Mouse (Mus musculus) skeletal muscle tissue, adult 2 months (tissue): Measurements from ENCODE around the gene Mark2.
A peak's percentile ranks its signal among the peaks of the same experiment; 100 is the strongest.

Experiments
- DNase-seq: peaks from one replicate; pipeline ENCODE4 v3.0.0-alpha.2; 2012; ENCODE audit warnings: low read depth, low spot score

The Mark2 gene

DNA sequence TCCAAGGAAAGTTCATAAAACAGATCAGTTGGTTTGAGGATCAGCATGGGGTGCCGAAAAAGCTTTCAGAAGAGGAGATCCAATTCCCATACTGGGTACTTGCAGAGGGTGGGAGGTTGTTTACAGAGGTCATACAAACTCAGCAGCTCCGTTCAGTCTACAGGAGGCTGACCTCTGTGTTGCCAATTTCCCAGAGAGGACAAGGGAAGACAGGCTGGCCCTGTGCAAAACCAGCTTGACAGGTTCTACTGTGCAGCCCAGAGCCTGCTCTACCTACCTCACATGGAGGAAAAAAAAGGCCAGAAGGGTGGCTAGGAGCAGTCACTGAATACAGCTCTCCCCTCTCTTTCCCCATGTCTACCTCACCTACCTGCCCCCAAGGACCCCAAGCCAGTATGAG is 7.6 kb downstream of the Mark2 start:
- no peak for DNase-seq

- no peak for DNase-seq
These were observed 20.3 kb downstream of the Mark2 start for GRCm38 (mm10) chr19:7321391-7321790.

- no peak for DNase-seq
These were observed 21.5 kb downstream of the Mark2 start for GRCm38 (mm10) chr19:7320181-7320580.

- DNase-seq: no peak
These were observed 23.9 kb downstream of the Mark2 start for GRCm38 (mm10) chr19:7317716-7318115.

DNA sequence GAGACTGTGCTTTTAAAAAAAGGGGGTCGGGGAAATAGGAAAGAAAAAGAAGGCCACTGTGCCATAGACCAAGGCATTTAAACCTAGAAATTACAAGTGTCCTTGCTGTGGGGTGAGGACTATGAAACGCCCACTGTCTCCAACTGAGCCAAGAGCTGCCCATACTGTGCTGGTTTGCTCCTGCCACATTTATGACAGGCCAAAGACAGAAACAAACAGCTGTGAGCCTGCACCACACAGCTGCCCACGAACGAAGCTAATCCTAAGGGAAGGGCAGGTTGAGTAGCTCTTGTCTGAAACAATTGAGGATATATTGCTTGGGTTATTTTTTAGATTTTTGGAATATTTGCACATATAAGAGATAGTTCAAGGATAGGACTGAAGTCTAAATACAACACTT is 24.8 kb downstream of the Mark2 start:
- no peak for DNase-seq

DNA sequence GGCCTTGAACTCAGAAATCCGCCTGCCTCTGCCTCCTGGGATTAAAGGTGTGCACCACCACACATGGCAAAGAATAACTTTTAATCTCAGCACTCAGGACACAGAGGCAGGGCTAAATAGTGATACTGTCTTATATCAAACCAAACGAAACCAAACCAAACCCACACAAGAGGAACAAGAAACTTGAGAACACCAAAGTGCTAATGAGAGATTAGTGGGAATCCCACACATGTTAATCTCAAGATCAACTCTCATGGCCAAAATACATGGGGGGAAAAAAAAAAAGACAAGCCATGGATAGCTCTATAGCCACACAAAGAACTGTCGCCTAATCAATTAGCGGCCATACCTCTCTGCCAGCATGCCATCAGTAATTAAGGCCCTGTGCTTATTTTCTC is 26.1 kb downstream of the Mark2 start:
- no peak for DNase-seq

GRCm38 (mm10) chr19:7314976-7315586 is 26.6 kb downstream of the Mark2 start:
- DNase-seq: no peak

GRCm38 (mm10) chr19:7313660-7314059 is 28.0 kb downstream of the Mark2 start:
- DNase-seq: no peak

DNA sequence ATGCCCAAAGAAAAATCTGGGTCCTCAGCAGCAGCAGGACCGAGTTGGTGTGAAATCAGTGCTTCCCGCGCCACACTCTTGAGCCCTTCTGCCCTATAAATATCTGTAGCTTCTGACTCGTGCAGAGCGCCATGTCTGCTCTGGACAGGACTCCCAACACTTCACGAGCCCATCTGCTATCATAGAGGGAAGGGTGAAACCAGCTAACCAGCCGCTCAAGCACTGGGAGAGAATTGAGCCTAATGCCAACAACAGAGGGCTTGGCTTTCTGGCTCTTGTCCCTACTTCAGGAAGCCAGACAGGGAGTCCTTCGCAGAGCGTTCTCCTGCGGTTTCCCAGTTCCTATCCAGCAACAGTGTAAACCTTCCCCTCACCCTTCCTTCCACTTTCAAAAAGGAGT is 30.4 kb downstream of the Mark2 start:
- DNase-seq: no peak

DNA sequence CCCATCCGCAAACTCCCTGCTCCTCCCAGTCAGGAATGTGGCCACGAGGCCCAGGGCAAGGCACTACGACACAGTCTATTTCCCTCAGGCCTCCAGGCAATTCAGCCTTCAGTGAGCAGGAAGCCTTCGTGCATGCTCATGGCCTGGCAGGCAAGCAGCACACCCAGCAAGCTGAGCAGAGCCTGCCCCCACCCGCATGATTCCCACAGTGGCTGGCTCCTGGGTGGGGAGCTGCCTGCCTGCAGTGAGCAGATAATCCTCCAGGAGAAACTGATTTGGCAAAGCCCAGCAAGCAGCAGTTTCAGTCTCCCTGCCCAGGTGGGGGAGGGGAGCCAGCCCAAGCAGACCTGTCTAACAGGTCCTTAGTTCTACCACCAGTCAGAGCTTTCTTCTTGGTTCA is 31.0 kb downstream of the Mark2 start:
- peak; percentile 45 for DNase-seq

- DNase-seq: no peak
These were observed 31.8 kb downstream of the Mark2 start for GRCm38 (mm10) chr19:7309738-7310330.

DNA sequence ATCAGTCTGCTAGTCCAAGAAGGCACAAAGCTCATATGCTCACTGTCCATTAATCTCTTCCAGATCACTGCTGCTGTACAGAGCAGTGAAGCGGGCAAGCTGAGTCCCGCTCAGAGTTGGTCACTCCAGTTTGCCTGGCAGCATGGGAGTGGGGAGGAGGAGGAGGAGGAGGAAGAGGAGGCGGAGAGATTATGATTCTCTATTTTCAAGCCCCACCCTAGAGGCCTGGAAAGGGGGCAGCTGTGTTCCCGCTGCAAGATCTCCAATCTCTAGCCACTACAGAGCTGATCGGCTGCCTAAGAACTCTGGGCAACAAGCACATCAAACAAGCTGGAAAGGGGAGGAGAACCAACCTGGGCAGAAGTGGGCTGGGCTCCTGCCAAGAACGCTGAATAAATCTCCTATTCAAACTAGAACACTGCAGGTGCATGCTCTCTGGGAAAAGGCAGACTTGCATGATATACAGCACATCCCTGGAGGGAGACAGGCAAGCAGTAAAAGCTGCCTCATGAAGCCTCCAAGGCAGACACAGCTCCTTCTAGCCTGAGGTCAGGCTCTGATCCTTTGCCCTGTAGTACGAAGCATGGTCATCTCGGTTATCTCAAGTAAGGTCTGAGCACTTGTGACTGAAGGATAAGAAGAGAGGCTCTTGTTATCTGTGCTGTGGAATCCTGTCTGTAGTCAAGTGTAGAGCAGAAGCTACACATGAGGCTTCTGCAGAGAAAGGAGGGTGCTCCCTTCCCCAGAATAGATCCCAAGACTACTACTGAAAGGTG is 33.5 kb downstream of the Mark2 start:
- DNase-seq: no peak

GRCm38 (mm10) chr19:7306968-7307367 is 34.7 kb downstream of the Mark2 start:
- DNase-seq: peak; percentile 91

DNA sequence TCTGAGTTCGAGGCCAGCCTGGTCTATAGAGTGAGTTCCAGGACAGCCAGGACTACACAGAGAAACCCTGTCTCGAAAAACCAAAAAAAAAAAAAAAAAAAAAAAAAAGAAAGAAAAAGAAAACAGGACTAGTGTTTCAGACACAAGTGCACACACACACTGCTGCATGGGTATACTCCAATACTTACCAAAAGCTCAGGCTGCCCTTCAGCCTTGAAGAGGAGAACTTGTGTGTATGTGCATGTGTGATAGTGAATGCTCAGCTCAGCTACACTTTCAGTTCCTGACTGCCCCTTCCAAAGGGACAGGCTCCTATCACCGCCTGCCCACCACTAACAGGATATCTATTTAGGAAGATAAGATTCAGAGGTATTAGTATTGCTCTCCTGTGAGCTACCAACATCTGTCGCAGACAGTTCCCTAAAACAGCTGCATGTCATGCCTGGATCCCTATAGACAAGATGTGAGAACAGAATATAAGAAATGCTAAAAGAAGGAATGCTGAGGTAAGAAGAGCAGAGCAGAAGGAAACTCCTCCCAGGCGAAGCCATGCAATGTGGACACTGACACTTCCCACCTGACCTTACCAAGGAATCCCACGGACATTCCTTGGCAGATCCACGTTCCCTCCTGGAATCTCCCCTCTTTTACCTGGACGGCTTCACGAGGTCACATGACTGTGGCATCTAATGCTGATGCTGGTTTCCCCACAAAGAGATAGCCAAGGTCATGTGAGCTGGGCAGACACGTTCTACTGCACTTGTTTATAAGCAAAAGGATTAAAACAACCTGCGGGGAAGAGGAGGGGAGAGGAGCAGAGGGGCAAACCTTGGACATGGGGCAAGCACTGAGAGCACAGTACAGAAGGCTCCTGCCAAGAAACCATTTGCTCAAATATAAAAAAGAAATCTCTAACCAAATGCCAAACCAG is 36.0 kb downstream of the Mark2 start:
- no peak for DNase-seq

DNA sequence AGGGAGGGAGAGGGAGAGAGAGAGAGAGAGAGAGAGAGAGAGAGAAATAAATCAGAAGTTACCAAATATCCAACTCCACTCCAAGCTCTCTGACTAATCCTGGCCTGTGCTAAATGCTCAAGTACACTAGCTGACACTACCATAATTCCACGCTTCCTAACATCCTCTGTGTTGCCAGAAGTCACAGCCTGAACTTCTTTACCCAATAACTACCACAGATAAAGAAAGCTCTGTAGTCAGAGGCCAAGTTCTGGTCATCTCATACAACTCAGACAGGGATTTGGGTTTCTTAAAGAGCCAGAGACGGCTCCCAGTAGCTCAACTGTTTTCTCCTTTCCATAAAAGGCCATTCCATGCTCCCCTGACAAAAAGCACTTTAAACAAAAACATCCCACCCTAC is 36.9 kb downstream of the Mark2 start:
- DNase-seq: peak; percentile 64

DNA sequence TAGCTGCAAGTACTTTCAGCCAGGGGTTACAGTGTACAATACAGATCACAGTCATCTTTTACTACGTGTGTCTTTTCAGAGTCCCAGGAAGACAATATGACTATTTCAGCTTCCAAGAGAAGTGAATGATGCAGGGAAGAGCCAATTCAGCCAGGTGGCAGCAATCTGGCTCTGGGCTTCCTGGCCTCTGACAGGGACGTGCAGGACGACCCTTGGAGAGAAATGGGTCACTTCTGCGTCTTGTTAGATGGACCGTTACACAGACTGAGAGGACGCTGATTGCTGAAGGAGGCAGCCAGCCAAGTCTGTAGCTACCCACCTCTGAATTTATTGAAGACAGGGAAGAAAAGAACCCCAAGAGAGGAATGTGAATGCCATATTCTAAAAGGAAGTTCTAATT is 37.9 kb downstream of the Mark2 start:
- no peak for DNase-seq

- no peak for DNase-seq
These were observed 39.2 kb downstream of the Mark2 start for GRCm38 (mm10) chr19:7302493-7302797.

DNA sequence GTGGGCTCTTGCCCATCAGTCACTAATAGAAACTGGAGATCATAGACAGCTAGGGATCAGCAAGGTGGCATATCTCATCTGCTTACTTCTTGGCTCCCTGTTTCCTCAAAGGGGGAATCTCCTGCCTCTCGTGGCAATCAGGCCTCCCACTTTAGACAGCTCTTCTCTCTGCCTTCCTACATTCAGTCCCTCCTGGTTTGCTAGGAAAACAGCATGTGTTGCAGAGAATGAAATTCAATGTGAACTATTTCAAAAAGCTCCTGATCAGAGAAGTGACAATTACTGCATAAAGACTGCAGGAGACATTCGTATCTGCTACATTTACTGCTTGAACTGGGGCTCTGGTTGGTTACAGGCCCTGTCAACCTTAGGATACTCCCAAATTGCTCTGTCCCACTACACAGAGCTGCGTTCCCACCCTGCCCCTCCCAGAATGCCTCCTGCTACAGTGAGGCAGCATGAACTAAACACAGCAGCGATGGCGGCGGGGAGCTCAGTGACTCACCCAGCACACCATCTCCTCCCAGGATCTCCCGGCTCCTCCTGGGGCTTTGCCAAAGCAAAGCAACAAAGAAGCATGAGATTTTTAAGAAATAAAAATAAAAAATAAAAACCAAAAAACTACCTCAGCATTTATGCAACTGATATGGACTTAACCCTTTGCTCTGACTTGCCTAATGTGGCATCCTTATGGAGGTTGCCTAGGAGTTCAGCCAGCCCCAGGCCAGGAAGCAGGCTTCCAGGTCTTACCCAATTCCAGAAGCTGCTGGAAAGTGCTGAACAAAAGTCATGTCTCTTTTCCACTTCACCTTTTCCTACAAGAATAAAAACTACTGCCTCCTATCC is 39.8 kb downstream of the Mark2 start:
- DNase-seq: no peak

- no peak for DNase-seq
These were observed 41.6 kb downstream of the Mark2 start for GRCm38 (mm10) chr19:7300078-7300477.

DNA sequence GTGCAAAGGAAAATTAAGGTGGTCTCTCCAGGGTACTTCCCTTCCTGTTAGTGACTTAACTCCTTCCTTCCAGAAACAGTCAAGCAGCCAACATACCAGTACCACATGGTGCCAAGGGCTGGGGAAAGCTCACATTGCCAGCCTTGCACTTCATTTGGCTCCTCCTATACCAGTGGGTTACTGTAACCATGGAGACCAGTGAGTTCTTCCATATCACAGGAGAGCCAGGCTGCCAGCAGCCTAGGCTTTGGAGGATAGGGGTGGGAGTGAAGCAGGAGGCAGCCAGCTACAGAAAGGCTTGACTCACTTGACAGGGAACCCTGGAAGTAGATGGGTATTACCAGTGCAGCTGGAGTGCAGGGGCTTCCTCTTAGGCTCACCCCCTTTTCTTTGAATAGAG is 42.6 kb downstream of the Mark2 start:
- no peak for DNase-seq

DNA sequence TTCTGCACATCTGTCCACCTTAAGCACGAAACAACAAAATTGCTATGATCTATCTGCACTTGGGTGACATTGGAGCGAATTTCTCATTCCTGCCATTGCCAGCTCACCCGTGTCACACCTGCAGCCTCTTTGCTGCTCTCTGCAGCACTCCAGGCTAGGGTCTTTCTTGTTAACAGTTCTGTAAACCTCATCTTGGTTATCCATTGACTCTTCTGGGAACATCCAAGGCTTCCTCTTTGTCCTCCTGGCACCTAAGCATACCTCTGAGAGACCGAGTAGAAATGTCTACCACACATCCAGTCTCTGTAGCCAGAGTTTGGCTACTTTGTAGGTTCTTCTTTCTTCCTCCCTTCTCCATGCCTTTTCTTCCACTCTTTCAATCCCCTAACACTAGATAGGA is 45.7 kb downstream of the Mark2 start:
- no peak for DNase-seq
